Mouse (Mus musculus) midbrain, postnatal 0 days (tissue): ENCODE results near the gene Lcn6. TPM values are rescaled to one million over a fixed set of nuclear protein-coding genes. Genes with fewer than 3 reads are reported as not detected.
"Not testable (repeated sequence)": the region's sequence is repeated elsewhere in the genome, so short reads cannot be mapped to it uniquely, and the experiment has no call there.

Source experiments
- ATAC-seq: fragments of 200-750 bp; cut with Nextera tagmentation; 2 replicates; pipeline ENCODE4 v1.8.0; 2017; ENCODE audit warnings: moderate number of reproducible peaks, mild to moderate bottlenecking, moderate TSS enrichment, moderate library complexity; ENCODE audit not compliant: low FRiP score
- DNase-seq: peaks from one replicate; pipeline ENCODE4 v3.0.0-alpha.2; 2015; ENCODE audit warnings: low spot score
- H3K27ac ChIP-seq: fragments of 300-500 bp; sonication (generic); 2 replicates; pipeline ENCODE4 v1.5.1; 2014; ENCODE audit warnings: low read depth, mild to moderate bottlenecking, low read length, mixed read lengths
- H3K27me3 ChIP-seq: fragments of 300-500 bp; sonication (generic); 2 replicates; pipeline ENCODE4 v1.6.1; 2014; ENCODE audit warnings: low read length, control low read depth, mixed read lengths; ENCODE audit not compliant: insufficient read depth
- H3K36me3 ChIP-seq: fragments of 300-500 bp; sonication (generic); 2 replicates; pipeline ENCODE4 v1.6.1; 2014; ENCODE audit warnings: low read length, control low read depth, mixed read lengths; ENCODE audit not compliant: insufficient read depth
- H3K4me1 ChIP-seq: fragments of 300-500 bp; sonication (generic); 2 replicates; pipeline ENCODE4 v1.6.1; 2014; ENCODE audit warnings: mild to moderate bottlenecking, control low read depth, antibody characterized with exemption, low read length, mixed read lengths; ENCODE audit not compliant: insufficient read depth
- H3K4me2 ChIP-seq: fragments of 300-500 bp; sonication (generic); 2 replicates; pipeline ENCODE4 v1.6.1; 2014; ENCODE audit warnings: low read depth, mild to moderate bottlenecking, low read length, mixed read lengths; ENCODE audit not compliant: poor library complexity, severe bottlenecking
- H3K4me3 ChIP-seq: fragments of 300-500 bp; sonication (generic); 2 replicates; pipeline ENCODE4 v1.5.1; 2014; ENCODE audit warnings: low read depth, mild to moderate bottlenecking, low read length, moderate library complexity
- H3K9ac ChIP-seq: fragments of 300-500 bp; sonication (generic); replicated peaks from 2 replicates; pipeline ENCODE4 v1.6.1; 2014; ENCODE audit warnings: mild to moderate bottlenecking, low read length, moderate library complexity, mixed read lengths; ENCODE audit not compliant: poor library complexity, severe bottlenecking
- H3K9me3 ChIP-seq: fragments of 300-500 bp; sonication (generic); 2 replicates; pipeline ENCODE4 v1.6.1; 2016; ENCODE audit warnings: low read length, control low read depth
- CTCF ChIP-seq: IDR thresholded peaks from 2 replicates; pipeline ENCODE4 v1.5.1; 2016; ENCODE audit warnings: antibody characterized with exemption, mild to moderate bottlenecking
- WGBS: fragments of 180-500 bp; shearing (Covaris S2); extraction: QIAGEN DNeasy Blood & Tissue Kit; methylation state at CpG from one replicate; pipeline ENCODE4 v1.1.7; 2014; 5-methylcytosine and 5-hydroxymethylcytosine counted together
- polyA plus RNA-seq: library from polyadenylated mRNA; unstranded; fragments of >200 nt; fragmentation: Nextera tagmentation; extraction: Ambion mirVana; gene quantifications from 2 replicates; pipeline ENCODE4 v1.2.1, GENCODE M21; 2015
- total RNA-seq: library from RNA; depleted of rRNA; stranded (reverse); fragments of >200 nt; gene quantifications from 2 replicates; pipeline ENCODE4 v1.2.3, GENCODE M21; 2014

The Lcn6 gene
- total and polyA plus RNA-seq, 2 experiments from 2014 or later, result not detected

- no peak overlapping the region for H3K9ac ChIP-seq
- H3K36me3 ChIP-seq, result no peaks in the 10 kb centered on the region
- H3K9me3 ChIP-seq, result no peaks in the 10 kb centered on the region
- DNase-seq, result no peak
- no peak for ATAC-seq
- no peak overlapping the region for H3K4me3 ChIP-seq
- H3K4me1 ChIP-seq, result no peaks in the 10 kb centered on the region
- 57% methylated on average over 2 of the region's 4 CpGs for WGBS
- no peak for TF ChIP-seq CTCF
- no peak overlapping the region for H3K4me2 ChIP-seq
- H3K27me3 ChIP-seq, result no peaks in the 10 kb centered on the region
- no peak overlapping the region for H3K27ac ChIP-seq
Measured at GRCm38 (mm10) chr2:25686941-25687340, 10.4 kb downstream of the Lcn6 start.

GRCm38 (mm10) chr2:25694605-25695004 lies 18.0 kb downstream of the Lcn6 start:
- no peaks in the 10 kb centered on the region for H3K9me3 ChIP-seq
- no peaks in the 10 kb centered on the region for H3K36me3 ChIP-seq
- no peak overlapping the region for H3K4me3 ChIP-seq
- peak; percentile 63 for DNase-seq
- H3K4me1 ChIP-seq, result no peaks in the 10 kb centered on the region
- H3K27me3 ChIP-seq, result no peaks in the 10 kb centered on the region
- H3K9ac ChIP-seq, result no peak overlapping the region
- no peak overlapping the region for H3K4me2 ChIP-seq
- TF ChIP-seq CTCF, result peak; percentile 77
- H3K27ac ChIP-seq, result no peak overlapping the region
- ATAC-seq, result no peak

- ATAC-seq (no peak), DNase-seq (no peak)
- Histone ChIP-seq H3K9me3 (no peaks in the 10 kb centered on the region), H3K27ac (no peak overlapping the region), H3K27me3 (no peaks in the 10 kb centered on the region), H3K4me3 (no peak overlapping the region), H3K4me2 (no peak overlapping the region), H3K9ac (no peak overlapping the region), H3K4me1 (no peaks in the 10 kb centered on the region), H3K36me3 (no peaks in the 10 kb centered on the region)
- TF ChIP-seq CTCF, result no peak
- WGBS, result 70% methylated on average over 4 of the region's 4 CpGs
Measured at GRCm38 (mm10) chr2:25696951-25697350, 20.4 kb downstream of the Lcn6 start.

- H3K9me3 ChIP-seq, result no peaks in the 10 kb centered on the region
- no peaks in the 10 kb centered on the region for H3K4me1 ChIP-seq
- ATAC-seq, result no peak
- WGBS, result 90% methylated on average over 2 of the region's 2 CpGs
- no peaks in the 10 kb centered on the region for H3K27me3 ChIP-seq
- H3K4me2 ChIP-seq, result no peak overlapping the region
- no peaks in the 10 kb centered on the region for H3K36me3 ChIP-seq
- no peak overlapping the region for H3K4me3 ChIP-seq
- no peak overlapping the region for H3K27ac ChIP-seq
- no peak for TF ChIP-seq CTCF
- no peak for DNase-seq
- no peak overlapping the region for H3K9ac ChIP-seq
Measured at GRCm38 (mm10) chr2:25698696-25699095, 22.1 kb downstream of the Lcn6 start.

GRCm38 (mm10) chr2:25699743-25700142 lies 23.2 kb downstream of the Lcn6 start, which contains the start of gene Obp2a:
TSS of gene Obp2a (plus strand) at chr2:25700043.
- DNase-seq, H3K36me3 ChIP-seq, H3K27ac ChIP-seq, ATAC-seq, H3K4me3 ChIP-seq, H3K4me1 ChIP-seq, H3K9me3 ChIP-seq, H3K4me2 ChIP-seq, H3K9ac ChIP-seq, H3K27me3 ChIP-seq: not testable (repeated sequence)
- 90% methylated on average over 3 of the region's 3 CpGs for WGBS

- Histone ChIP-seq H3K4me1 (no peaks in the 10 kb centered on the region), H3K27me3 (no peaks in the 10 kb centered on the region), H3K4me2 (no peak overlapping the region), H3K36me3 (no peaks in the 10 kb centered on the region), H3K4me3 (no peak overlapping the region), H3K27ac (no peak overlapping the region), H3K9ac (no peak overlapping the region), H3K9me3 (no peaks in the 10 kb centered on the region)
- no peak for ATAC-seq
- 90% methylated on average over 5 of the region's 5 CpGs for WGBS
- no peak for TF ChIP-seq CTCF
- DNase-seq, result no peak
Measured at GRCm38 (mm10) chr2:25701001-25701400, 24.4 kb downstream of the Lcn6 start.
